Mouse (Mus musculus) T-helper 2 cell (primary cell): Measurements from ENCODE around the gene Spata31d1a.

Experiments used
- in situ Hi-C: fragments of 300-600 bp; cut with MboI, MseI; formaldehyde crosslinking; loops from one replicate; pipeline ENCODE4 v1.15.1; 2025; ENCODE audit warnings: high pct_unique_total_duplicates

Spata31d1a gene

GRCm38 (mm10) chr13:59704562-59704961, 5.6 kb downstream of the Spata31d1a start:
- in situ Hi-C loops: loop anchor here (5.0 kb wide), 1 partner anchor 38 kb away; no protein-coding TSS in a partner anchor

DNA sequence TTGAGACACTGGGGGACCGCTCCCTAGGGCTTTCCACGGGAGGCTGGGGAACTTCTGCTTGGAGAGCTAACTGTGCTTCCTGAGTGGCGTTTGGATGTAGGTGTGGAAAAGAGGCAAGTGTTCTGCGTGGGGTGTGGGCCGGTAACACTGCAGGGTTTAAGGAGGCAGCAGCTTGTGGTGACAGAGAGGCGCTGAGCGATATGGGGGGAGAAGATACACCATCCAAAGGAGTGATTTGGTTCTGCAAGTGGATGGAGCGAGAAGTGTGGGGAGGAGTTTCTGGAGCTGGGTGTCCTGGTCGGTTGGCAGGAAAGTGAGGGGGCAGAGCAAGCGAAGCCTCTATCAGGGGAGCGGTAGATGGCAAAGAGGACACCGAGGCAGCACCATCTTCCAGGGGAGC, 6.6 kb downstream of the Spata31d1a start:
- in situ Hi-C loops: loop anchor here (5.0 kb wide), 1 partner anchor 39 kb away; no protein-coding TSS in a partner anchor

DNA sequence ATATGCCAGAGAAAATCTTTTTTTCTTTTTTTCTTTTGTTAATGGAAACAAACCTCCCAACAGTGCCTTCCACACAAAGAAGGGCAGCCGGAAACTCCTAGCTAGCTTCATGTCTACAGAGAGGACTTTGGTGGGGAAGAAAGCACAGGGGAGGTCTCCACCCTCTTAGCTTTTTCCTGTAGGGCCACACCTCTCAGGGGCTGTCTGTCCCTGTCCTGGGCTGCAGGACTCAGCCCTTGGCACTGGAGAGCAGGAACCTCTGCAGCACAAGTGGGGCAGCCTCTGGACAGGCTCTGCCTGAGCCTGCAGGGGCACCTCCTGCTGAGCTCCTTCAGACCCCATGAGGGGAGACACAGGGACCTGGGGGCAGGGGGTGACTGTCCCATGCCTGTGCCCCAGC, 10.0 kb downstream of the Spata31d1a start:
- in situ Hi-C loops: loop anchor here (5.0 kb wide), 1 partner anchor 42 kb away; no protein-coding TSS in a partner anchor

- in situ Hi-C loops: no loop called here
These were observed 11.0 kb downstream of the Spata31d1a start for GRCm38 (mm10) chr13:59699131-59699530.

DNA sequence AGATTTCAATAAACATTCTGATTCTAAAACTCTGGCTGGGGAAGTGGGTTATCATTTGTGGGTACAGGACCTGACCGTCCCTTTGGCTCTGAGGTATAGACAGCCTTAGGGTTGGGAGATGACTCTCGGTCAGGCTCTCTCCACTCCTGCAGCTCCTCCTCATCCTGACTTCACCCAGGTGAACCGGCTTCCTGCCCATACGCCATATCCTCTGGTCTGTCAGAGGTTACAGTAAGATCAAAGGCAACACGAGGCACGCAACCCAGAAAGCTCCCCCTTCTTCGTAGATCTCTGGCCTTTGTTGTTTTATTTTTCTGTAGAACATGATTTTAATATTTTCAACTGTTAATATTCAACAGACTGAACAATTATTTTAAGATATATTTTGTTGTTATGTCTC, 14.3 kb downstream of the Spata31d1a start:
- in situ Hi-C loops: no loop called here

DNA sequence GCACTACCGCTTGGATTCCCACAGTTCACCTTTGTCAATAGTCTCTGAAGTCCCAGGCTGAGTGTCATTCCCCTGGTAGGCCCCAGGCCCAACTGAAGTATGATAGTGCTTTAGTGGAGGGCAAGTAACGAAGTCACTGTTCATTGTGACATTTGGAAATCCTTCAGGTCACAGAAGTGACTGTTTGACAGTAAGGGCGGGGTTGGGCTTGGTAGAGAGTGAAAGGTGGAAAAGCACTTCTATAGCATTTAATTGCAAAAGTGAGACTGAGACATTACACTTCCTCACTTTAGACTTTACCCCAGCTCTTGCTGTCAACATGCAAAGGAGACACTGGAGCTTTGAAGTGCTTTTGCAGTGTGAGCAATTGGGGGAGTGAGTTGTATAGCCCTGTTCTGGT, 16.1 kb downstream of the Spata31d1a start, which contains the start of gene 4921517D22Rik:
4921517D22Rik (minus strand) TSS at position 101 of the 400 bp plus-strand sequence.
- in situ Hi-C loops: no loop called here

DNA sequence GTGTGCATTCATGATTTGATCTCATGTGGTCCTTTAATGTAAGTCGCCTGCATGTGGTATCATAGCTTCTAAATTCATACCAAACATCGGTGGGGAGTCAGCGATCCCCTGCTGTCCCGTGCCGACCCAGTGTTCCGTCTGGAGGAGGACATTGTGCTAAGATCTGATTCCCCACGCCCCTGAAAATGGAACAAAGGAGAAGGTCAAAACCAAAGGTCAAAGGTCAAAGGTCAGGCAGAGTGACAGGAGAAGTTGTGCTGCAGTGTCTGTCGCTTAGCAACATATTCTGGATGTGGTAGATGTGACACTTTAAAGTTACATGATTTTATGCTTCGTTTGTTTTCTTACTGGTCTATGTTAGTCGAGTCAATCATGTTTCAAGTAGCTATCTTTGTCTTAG, 18.7 kb downstream of the Spata31d1a start:
- in situ Hi-C loops: no loop called here

- in situ Hi-C loops: no loop called here
These were observed 19.6 kb downstream of the Spata31d1a start for GRCm38 (mm10) chr13:59690576-59690975.

DNA sequence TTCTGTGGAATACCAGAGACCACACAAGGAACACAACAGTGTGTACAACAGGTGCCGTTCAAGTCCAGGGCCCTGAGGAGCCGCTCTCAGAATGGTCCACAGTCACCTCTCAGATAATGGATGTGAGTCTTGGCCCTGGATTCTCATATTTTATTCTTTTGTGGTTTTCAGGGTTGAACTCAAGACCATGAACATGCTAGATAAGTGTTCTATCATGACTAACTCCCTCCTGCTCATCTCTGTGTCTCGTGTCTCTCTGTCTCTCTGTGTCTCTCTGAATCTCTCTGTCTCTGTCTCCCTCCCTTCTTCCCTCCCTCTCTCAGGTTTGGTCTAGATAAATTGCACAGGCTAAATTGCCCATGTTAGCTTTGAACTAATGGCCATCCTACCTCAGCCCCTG, 20.3 kb downstream of the Spata31d1a start:
- in situ Hi-C loops: no loop called here

DNA sequence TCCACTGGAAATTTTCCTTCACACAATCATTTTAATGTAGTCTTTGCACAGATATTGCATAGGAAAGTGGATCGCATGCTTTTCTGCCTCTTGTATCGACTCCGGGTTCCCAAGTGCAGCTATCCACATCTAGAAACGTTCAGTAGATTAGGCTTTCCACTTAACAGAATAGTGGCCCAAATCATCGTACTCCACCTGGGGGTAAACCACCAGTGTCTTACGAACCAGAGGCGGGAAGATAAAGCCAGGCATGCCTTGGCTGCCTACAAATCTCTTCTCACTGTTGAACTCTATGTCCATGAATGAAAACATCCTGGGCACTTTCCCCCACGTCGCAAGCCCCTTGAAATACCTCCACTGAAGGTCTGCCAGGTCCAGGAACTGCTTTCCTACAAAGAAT, 20.8 kb downstream of the Spata31d1a start:
- in situ Hi-C loops: no loop called here

DNA sequence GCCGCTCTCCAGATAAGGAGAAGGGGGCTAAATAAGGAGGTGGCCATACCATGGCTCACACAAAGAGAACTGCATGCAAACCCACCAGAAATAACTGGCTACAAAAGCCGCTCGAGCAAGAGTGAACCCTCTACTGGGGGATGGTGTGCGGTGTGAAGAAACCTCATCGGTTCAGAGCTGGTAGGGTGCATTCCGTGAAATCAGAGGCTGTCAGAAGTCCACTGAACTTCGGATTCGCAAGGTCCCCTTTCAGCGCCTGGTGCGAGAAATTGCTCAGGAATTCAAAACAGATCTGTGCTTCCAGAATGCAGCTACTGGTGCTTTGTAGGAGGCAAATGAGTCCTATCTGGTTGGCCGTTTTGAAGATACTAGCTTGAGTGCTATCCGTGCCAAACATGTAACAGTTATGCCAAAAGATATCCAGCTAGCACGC, 21.8 kb downstream of the Spata31d1a start:
- in situ Hi-C loops: no loop called here

DNA sequence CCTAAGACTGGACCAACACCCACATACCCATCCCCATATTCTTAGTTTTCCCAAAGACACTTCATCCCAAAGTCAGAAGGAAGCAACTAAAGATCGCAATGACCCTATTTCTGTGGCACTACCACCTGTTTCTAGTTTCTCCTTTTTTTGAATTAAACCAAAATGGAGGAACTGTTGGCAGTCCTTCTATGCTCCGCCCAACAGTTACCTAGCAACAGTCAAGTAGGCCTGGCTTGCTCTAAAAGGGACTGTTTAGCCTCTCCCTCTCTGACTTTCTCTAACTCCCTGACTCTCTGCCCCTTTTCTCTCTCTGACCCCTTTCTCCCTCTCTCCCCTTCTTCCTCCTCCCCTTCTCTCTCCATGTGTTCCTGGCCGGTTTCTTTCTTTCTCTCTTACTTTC, 24.9 kb downstream of the Spata31d1a start:
- in situ Hi-C loops: no loop called here

DNA sequence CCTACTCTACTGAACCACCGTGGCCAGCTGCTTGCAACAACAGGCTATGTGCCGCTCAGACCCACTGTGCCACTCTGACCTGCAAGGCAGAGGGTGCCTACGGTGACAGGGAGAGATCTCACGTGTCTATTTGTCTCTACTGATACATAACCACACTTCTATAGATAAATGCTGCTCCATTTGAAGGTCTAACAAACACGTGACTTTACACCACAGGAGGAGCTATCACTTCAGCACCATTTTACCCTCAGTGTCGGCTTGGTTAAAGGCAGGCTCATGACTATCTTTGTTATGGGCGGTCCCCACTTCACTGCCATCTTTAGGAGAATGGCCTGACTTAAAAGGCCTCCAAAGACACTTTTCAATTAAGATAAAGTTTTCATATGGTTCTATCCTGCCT, 27.5 kb downstream of the Spata31d1a start:
- in situ Hi-C loops: no loop called here

GRCm38 (mm10) chr13:59679908-59680307, 30.2 kb downstream of the Spata31d1a start:
- in situ Hi-C loops: no loop called here

DNA sequence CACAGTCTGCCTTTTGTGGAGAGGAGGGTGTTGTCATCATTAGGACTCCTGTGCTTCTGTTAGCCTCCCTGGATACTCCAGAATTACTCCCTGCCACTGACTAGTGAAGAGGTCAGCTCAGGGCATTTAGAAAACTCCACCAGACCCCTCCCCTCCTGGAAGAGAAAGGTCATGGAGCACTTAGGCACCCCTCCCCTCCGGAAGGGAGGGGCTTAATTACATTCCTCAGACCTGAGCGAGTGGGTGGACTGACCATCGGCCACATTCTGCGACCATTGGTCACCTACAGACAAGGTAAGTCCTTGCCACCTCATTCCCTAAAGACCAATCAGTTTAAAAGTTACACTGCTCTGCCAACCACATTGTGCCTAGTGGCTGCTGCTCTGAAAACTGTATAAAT, 30.8 kb downstream of the Spata31d1a start:
- in situ Hi-C loops: no loop called here

- in situ Hi-C loops: no loop called here
These were observed 33.6 kb downstream of the Spata31d1a start for GRCm38 (mm10) chr13:59676316-59677229.

DNA sequence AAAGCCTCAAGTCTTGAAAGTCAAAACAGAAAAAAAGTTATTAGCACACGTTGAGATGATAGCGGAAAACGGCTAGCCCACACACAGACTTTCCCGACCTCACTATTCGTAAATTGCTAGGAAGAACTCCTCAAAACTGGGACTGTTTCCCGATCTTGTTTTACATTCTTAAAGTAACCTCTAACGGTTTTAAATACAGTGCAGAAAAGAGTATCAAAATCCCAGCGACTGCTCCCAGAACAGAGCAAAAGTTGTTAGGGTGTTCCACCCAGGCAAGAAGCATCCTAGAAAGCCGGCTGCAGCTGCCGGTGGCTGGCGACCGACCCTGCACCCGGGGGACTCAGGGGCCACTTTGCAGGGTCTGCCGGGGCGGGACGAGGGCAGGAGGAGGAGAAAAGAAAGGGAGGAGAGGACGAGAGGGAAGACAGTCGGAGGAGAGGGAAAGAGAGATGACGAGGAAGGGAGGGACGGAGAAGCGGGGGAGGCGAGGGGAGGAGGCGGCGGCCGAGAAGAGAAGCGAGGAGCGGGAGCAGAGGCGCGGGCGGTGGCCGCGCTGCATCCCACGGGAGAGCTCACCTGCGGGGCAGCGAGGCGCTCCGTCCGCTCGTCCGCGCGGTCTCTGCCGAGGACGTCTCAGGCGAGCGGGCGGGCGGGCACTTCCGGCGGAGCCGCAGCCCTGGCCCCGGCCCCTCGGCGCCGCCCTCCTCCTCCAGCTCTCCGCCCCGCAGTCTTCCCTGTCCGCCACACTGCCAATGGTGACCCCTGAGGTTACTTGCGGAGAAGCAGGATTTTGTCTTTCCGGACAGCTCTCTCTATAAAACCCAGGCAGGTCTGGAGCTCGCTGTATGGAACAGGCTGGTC, 34.7 kb downstream of the Spata31d1a start, which contains the start of gene Golm1:
Golm1 (minus strand) TSS at position 661 of the 861 bp plus-strand sequence.
- in situ Hi-C loops: no loop called here

DNA sequence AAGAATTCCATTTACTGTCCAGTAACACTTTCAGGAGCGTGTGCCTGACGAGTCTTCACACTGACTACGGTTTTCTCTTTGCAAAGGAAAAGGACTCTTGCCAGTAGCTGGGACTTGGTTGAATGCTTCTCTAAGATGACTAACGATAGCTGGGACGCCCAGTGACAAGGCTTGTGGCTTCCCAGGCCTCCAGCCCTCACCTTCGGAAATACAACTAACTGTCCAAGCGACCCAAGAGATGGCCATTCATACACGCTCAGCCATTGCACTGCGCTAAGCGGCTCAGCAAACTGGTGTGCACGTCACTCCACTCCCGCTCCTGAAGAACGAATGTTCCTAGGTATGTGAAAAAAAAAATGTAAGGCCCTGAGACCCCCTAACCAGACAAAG, 35.4 kb downstream of the Spata31d1a start:
- in situ Hi-C loops: loop anchor here (5.0 kb wide), 1 partner anchor 53 kb away; no protein-coding TSS in a partner anchor

DNA sequence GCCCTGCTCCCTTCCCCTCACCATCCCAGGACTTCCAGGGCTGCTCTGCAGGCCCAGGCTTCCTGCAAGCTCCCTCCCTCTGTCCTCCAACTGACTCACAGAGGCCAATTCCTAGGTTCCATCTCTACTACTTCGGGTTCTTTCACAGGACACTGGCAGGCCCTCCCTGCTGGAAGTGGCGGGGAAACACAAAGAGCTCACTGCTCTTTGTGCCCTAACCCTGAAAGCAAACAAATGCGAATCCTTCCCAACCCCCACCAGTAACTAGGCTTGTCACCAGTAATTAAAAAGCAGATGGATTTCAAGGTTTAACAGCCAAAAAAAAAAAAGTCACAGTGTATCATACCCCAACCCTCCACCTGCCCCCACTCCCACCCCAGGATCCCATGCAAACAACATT, 35.9 kb downstream of the Spata31d1a start:
- in situ Hi-C loops: loop anchor here (5.0 kb wide), 1 partner anchor 53 kb away; no protein-coding TSS in a partner anchor

DNA sequence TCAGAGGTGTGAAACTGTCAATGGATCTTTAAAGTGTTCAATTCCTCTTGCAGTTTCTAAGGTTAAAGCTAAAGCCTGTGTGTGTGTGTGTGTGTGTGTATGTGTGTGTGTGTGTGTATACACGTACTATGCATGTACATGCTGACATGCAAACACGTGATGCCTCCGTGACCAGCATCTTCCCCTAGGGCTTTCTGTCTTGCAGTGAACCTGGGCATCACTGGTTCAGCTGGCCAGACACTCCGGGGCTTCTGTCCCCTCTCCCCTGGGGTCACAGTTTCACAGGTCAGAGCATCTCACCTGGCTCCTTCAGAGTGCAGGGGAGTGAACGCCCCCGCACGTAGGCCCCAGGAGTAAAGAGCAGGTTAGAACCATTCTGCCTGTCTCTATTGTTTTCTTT, 36.5 kb downstream of the Spata31d1a start:
- in situ Hi-C loops: loop anchor here (5.0 kb wide), 1 partner anchor 54 kb away; no protein-coding TSS in a partner anchor

- in situ Hi-C loops: loop anchor here (5.0 kb wide), 1 partner anchor 55 kb away; no protein-coding TSS in a partner anchor
These were observed 37.9 kb downstream of the Spata31d1a start for GRCm38 (mm10) chr13:59672248-59672647.

DNA sequence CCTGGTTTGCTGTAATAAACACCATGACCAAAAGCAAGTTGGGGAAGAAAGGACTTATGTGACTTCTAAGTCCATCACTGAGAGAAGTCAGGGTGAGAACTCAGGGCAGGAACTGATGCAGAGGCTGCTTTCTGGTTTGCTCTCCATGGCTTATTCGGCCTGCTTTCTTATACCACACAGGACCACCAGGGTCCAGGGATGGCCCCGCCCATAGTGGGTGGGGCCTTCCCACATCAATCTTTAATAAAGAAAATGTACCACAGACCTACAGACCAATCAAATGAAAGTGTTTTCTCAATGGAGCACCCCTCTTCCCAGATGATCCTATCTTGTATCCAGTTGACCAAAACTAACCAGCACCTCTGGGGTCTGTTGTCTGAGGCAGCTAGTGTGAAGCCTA, 38.6 kb downstream of the Spata31d1a start:
- in situ Hi-C loops: loop anchor here (5.0 kb wide), 1 partner anchor 56 kb away; no protein-coding TSS in a partner anchor
